ENCODE assay signal across 13 mouse cellular contexts in genomic region chr13:78171984-78172636, GRCm38 (mm10). TPM values are rescaled to one million over a fixed set of nuclear protein-coding genes. Genes with fewer than 3 reads are reported as not detected.
A peak's percentile ranks its signal among the peaks of the same experiment; 100 is the strongest.
DNase-seq lines count a peak whose midpoint lies in the region; ATAC-seq and TF ChIP-seq lines count a peak whose summit lies in the region.
"Had no signal": no experiment of that assay in that cellular context is flagged by ENCODE, and none has a peak within 500 bp of the region (broad histone marks: within the 10 kb centered on the region; RNA-seq: fewer than 3 reads in every experiment).

No protein-coding gene starts in this region.

- 1% methylated on average over 17 of the region's 17 CpGs for WGBS in forebrain, embryonic 12.5 days
- WGBS in hindbrain, embryonic 15.5 days, result 5% methylated on average over 17 of the region's 17 CpGs
- WGBS in neural tube, embryonic 14.5 days, result 4% methylated on average over 17 of the region's 17 CpGs

- intact Hi-C loops in left cerebral cortex, adult 2 months (cut with DNase I), result loop anchor here (1.0 to 10.0 kb wide), 3 partner anchors 9 to 1207 kb away; no protein-coding TSS in a partner anchor

- H3K4me3 ChIP-seq in left cerebral cortex, adult 2 months, result peak overlapping the region; percentile 36
- H3K4me3 ChIP-seq in forebrain, embryonic 12.5 days (replicated peaks), result peak overlapping the region; percentile 24
- peak overlapping the region; percentile 25 for H3K4me3 ChIP-seq in hindbrain, embryonic 15.5 days
- no peak overlapping the region for H3K4me3 ChIP-seq in neural tube, embryonic 14.5 days (ENCODE audit: low read depth, low read length)
- H3K4me3 ChIP-seq: heart, adult 2 months; limb, embryonic 12.5 days; lung, embryonic 15.5 days; stomach, embryonic 15.5 days had no signal

- H3K9ac ChIP-seq in forebrain, embryonic 12.5 days, result peak overlapping the region; percentile 55
- H3K9ac ChIP-seq in hindbrain, embryonic 15.5 days, result 0 out of 2 replicates have a peak overlapping the region, but pooled peaks have one; percentile 10
- H3K9ac ChIP-seq in neural tube, embryonic 14.5 days (replicated peaks; ENCODE audit: low read depth, low read length), result no peak overlapping the region
- H3K9ac ChIP-seq: limb, embryonic 12.5 days; lung, embryonic 15.5 days; stomach, embryonic 15.5 days had no signal

- peak overlapping the region; percentile 53 for H3K4me2 ChIP-seq in forebrain, embryonic 12.5 days
- peak overlapping the region; percentile 48 for H3K4me2 ChIP-seq in hindbrain, embryonic 15.5 days
- peak overlapping the region; percentile 30; the same call in 1 of the 2 replicates for H3K4me2 ChIP-seq in neural tube, embryonic 14.5 days (ENCODE audit: low read depth, low read length)
- H3K4me2 ChIP-seq: limb, embryonic 12.5 days; lung, embryonic 15.5 days had no signal

- no peak; the same call in 1 of the 2 replicates for TF ChIP-seq CTCF in left cerebral cortex, adult 2 months (IDR thresholded peaks at IDR 0.05)

- peak overlapping the region; percentile 12; the same call in 1 of the 2 replicates for H3K27ac ChIP-seq in left cerebral cortex, adult 2 months
- peak overlapping the region; percentile 89 for H3K27ac ChIP-seq in forebrain, embryonic 12.5 days
- peak overlapping the region; percentile 42; the same call in 1 of the 2 replicates for H3K27ac ChIP-seq in hindbrain, embryonic 15.5 days (replicated peaks)
- no peak overlapping the region for H3K27ac ChIP-seq in neural tube, embryonic 14.5 days (ENCODE audit: low read depth, low read length)
- H3K27ac ChIP-seq: heart, adult 2 months; limb, embryonic 12.5 days; lung, embryonic 15.5 days; stomach, embryonic 15.5 days had no signal

- no peaks in the 10 kb centered on the region for H3K9me3 ChIP-seq in forebrain, embryonic 12.5 days
- H3K9me3 ChIP-seq in hindbrain, embryonic 15.5 days, result no peaks in the 10 kb centered on the region
- no peaks in the 10 kb centered on the region for H3K9me3 ChIP-seq in neural tube, embryonic 14.5 days (ENCODE audit: control insufficient read depth, low read length)
- H3K9me3 ChIP-seq: limb, embryonic 12.5 days; lung, embryonic 15.5 days; stomach, embryonic 15.5 days had no signal

- H3K4me1 ChIP-seq in forebrain, embryonic 12.5 days, result peaks cover 13% of the 10 kb centered on the region; the same call in 1 of the 2 replicates
- peaks cover 3% of the 10 kb centered on the region; the same call in 1 of the 2 replicates for H3K4me1 ChIP-seq in hindbrain, embryonic 15.5 days (replicated peaks)
- H3K4me1 ChIP-seq in neural tube, embryonic 14.5 days (ENCODE audit: control insufficient read depth, insufficient read depth, low read length), result no peaks in the 10 kb centered on the region

- peak in 1 of 2 experiments; percentile 40 for DNase-seq in left cerebral cortex, adult 2 months (ENCODE audit: extremely low spot score in 1 of 2, low spot score in 2 of 2)
- DNase-seq in left cerebral cortex, adult 11 months (ENCODE audit: low spot score), result no peak
- DNase-seq in layer of hippocampus, adult 9-11 months, result no peak
- no peak for DNase-seq in yolk sac, embryonic 10.5 days (ENCODE audit: low spot score)
- DNase-seq in frontal cortex, postnatal 25 days (ENCODE audit: low spot score in 2 of 2), result no peak
- DNase-seq: heart, adult 2 months; kidney, postnatal 25 days had no signal

- no peaks in the 10 kb centered on the region for H3K36me3 ChIP-seq in forebrain, embryonic 12.5 days (replicated peaks)
- H3K36me3 ChIP-seq in hindbrain, embryonic 15.5 days, result no peaks in the 10 kb centered on the region
- no peaks in the 10 kb centered on the region for H3K36me3 ChIP-seq in neural tube, embryonic 14.5 days (ENCODE audit: control insufficient read depth, insufficient read depth, low read length)
- H3K36me3 ChIP-seq: limb, embryonic 12.5 days; lung, embryonic 15.5 days; stomach, embryonic 15.5 days had no signal

- peak; percentile 59 for ATAC-seq in forebrain, embryonic 12.5 days (ENCODE audit: low FRiP score)
- ATAC-seq in hindbrain, embryonic 15.5 days (ENCODE audit: low FRiP score, low read depth), result no peak
- no peak for ATAC-seq in neural tube, embryonic 14.5 days (ENCODE audit: low read depth)

- H3K27me3 ChIP-seq in forebrain, embryonic 12.5 days, result peaks cover 57% of the 10 kb centered on the region
- H3K27me3 ChIP-seq in hindbrain, embryonic 15.5 days, result peaks cover 46% of the 10 kb centered on the region
- peaks cover 32% of the 10 kb centered on the region for H3K27me3 ChIP-seq in neural tube, embryonic 14.5 days (ENCODE audit: control insufficient read depth, insufficient read depth, low read length)

RNA-seq across cellular contexts. Expression of gene Nr2f1, which starts 27.4 kb away (rescaled TPM):
- 100 to 1,000 TPM; 118 to 125 TPM for total RNA-seq in left cerebral cortex, adult 2 months (2021)
- 86.3 and 113 TPM in 2 replicates for polyA plus RNA-seq in forebrain, embryonic 12.5 days (2016; fragmentation: Nextera tagmentation; extraction: Ambion mirVana)
- polyA plus RNA-seq in hindbrain, embryonic 15.5 days (2015; fragmentation: Nextera tagmentation; extraction: Ambion mirVana), result 51.8 and 57.4 TPM in 2 replicates
- polyA plus RNA-seq in neural tube, embryonic 14.5 days (2014; fragmentation: Nextera tagmentation; extraction: Ambion mirVana), result 48.6 and 50.3 TPM in 2 replicates
